Mouse (Mus musculus) gastrocnemius, postnatal 14 days (tissue): ENCODE results near the gene Kif26b. TPM values are rescaled to one million over a fixed set of nuclear protein-coding genes. Genes with fewer than 3 reads are reported as not detected.

ENCODE experiments used
- DNase-seq: peaks from one replicate; pipeline ENCODE4 v3.0.0; 2021; ENCODE audit warnings: mixed read lengths
- intact Hi-C: fragments of 180-260 bp; cut with DNase I; formaldehyde crosslinking; loops from one replicate; pipeline ENCODE4 v1.15.1; 2025; ENCODE audit warnings: low total_unique reads
- total RNA-seq, 2 experiments: library from RNA; stranded (reverse); gene quantifications; 2 replicates each; pipeline ENCODE4 v1.2.3; 2021

Kif26b gene
- total RNA-seq, 2 experiments from 2014 or later, result 1.1 to 1.2 TPM

GRCm38 (mm10) chr1:178799836-178800552, 271.1 kb downstream of the Kif26b start:
- DNase-seq, result no peak

GRCm38 (mm10) chr1:178803155-178803554, 274.2 kb downstream of the Kif26b start:
- no peak for DNase-seq
- intact Hi-C loops, result no loop called here

More at GRCm38 (mm10) chr1:178799836-178800552, 271.1 kb downstream of the Kif26b start:
- intact Hi-C loops, result no loop called here

- intact Hi-C loops, result no loop called here
Observed at GRCm38 (mm10) chr1:178817476-178817875, 288.6 kb downstream of the Kif26b start.

GRCm38 (mm10) chr1:178819060-178819459, 290.1 kb downstream of the Kif26b start:
- intact Hi-C loops, result no loop called here
- no peak for DNase-seq

More at GRCm38 (mm10) chr1:178817476-178817875, 288.6 kb downstream of the Kif26b start:
- DNase-seq, result no peak

GRCm38 (mm10) chr1:178820079-178820478, 291.2 kb downstream of the Kif26b start:
- DNase-seq, result no peak
- intact Hi-C loops, result no loop called here

- no peak for DNase-seq
- intact Hi-C loops, result no loop called here
Observed at GRCm38 (mm10) chr1:178820556-178821435, 291.9 kb downstream of the Kif26b start.

GRCm38 (mm10) chr1:178824871-178825270, 295.9 kb downstream of the Kif26b start:
- intact Hi-C loops, result no loop called here
- DNase-seq, result no peak

- intact Hi-C loops, result no loop called here
- DNase-seq, result no peak
Observed at GRCm38 (mm10) chr1:178827223-178827622, 298.3 kb downstream of the Kif26b start.

GRCm38 (mm10) chr1:178829456-178829855, 300.5 kb downstream of the Kif26b start:
- DNase-seq, result no peak
- intact Hi-C loops, result no loop called here

- DNase-seq, result no peak
- intact Hi-C loops, result no loop called here
Observed at GRCm38 (mm10) chr1:178832571-178832970, 303.6 kb downstream of the Kif26b start.

GRCm38 (mm10) chr1:178835805-178836204, 306.9 kb downstream of the Kif26b start:
- DNase-seq, result no peak
- intact Hi-C loops, result no loop called here

- intact Hi-C loops, result no loop called here
- no peak for DNase-seq
Observed at GRCm38 (mm10) chr1:178836998-178837397, 308.1 kb downstream of the Kif26b start.

GRCm38 (mm10) chr1:178838696-178839320, 309.9 kb downstream of the Kif26b start:
- intact Hi-C loops, result no loop called here

GRCm38 (mm10) chr1:178840311-178840710, 311.4 kb downstream of the Kif26b start:
- DNase-seq, result no peak

More at GRCm38 (mm10) chr1:178838696-178839320, 309.9 kb downstream of the Kif26b start:
- DNase-seq, result no peak

GRCm38 (mm10) chr1:178844839-178845238, 315.9 kb downstream of the Kif26b start:
- no peak for DNase-seq
- intact Hi-C loops, result no loop called here

More at GRCm38 (mm10) chr1:178840311-178840710, 311.4 kb downstream of the Kif26b start:
- intact Hi-C loops, result no loop called here

GRCm38 (mm10) chr1:178847569-178847968, 318.6 kb downstream of the Kif26b start:
- intact Hi-C loops, result no loop called here
- DNase-seq, result no peak

GRCm38 (mm10) chr1:178848380-178849106, 319.6 kb downstream of the Kif26b start:
- DNase-seq, result no peak
- intact Hi-C loops, result no loop called here

- intact Hi-C loops, result no loop called here
- no peak for DNase-seq
Observed at GRCm38 (mm10) chr1:178850569-178850968, 321.6 kb downstream of the Kif26b start.

GRCm38 (mm10) chr1:178854936-178855335, 326.0 kb downstream of the Kif26b start:
- DNase-seq, result no peak
- intact Hi-C loops, result no loop called here
